ENCODE assay signal across 8 mouse cellular contexts in genomic region chr1:125561841-125562240, GRCm38 (mm10). TPM values are rescaled to one million over a fixed set of nuclear protein-coding genes. Genes with fewer than 3 reads are reported as not detected.
DNase-seq lines count a peak whose midpoint lies in the region; ATAC-seq and TF ChIP-seq lines count a peak whose summit lies in the region.

No protein-coding gene starts in this region.

- WGBS in lung, adult 2 months, result 62% methylated on average over 4 of the region's 4 CpGs
- 67% methylated on average over 4 of the region's 4 CpGs for WGBS in embryonic facial prominence, embryonic 12.5 days
- WGBS in hindbrain, embryonic 12.5 days, result 81% methylated on average over 4 of the region's 4 CpGs
- WGBS in midbrain, embryonic 12.5 days, result 74% methylated on average over 4 of the region's 4 CpGs
- 99% methylated on average over 4 of the region's 4 CpGs for WGBS in thymus, adult 2 months

- no peak for DNase-seq in lung, adult 2 months
- no peak for DNase-seq in lung, postnatal 14 days
- no peak for DNase-seq in gastrocnemius, adult 8-10 months (ENCODE audit: low spot score in 2 of 2)
- no peak for DNase-seq in thymus, adult 2 months

- H3K27me3 ChIP-seq in embryonic facial prominence, embryonic 12.5 days, result no peaks in the 10 kb centered on the region
- H3K27me3 ChIP-seq in hindbrain, embryonic 12.5 days, result no peaks in the 10 kb centered on the region
- H3K27me3 ChIP-seq in midbrain, embryonic 12.5 days, result no peaks in the 10 kb centered on the region
- no peaks in the 10 kb centered on the region; the same call in 1 of the 2 replicates for H3K27me3 ChIP-seq in thymus, adult 2 months (ENCODE audit: control insufficient read depth, insufficient read depth, low read length)

- H3K9me3 ChIP-seq in embryonic facial prominence, embryonic 12.5 days, result no peaks in the 10 kb centered on the region
- no peaks in the 10 kb centered on the region for H3K9me3 ChIP-seq in hindbrain, embryonic 12.5 days (replicated peaks)
- H3K9me3 ChIP-seq in midbrain, embryonic 12.5 days, result no peaks in the 10 kb centered on the region

- H3K9ac ChIP-seq in embryonic facial prominence, embryonic 12.5 days, result peak overlapping the region; percentile 91; the same call in 1 of the 2 replicates
- H3K9ac ChIP-seq in hindbrain, embryonic 12.5 days, result peak overlapping the region; percentile 90; the same call in 1 of the 2 replicates
- H3K9ac ChIP-seq in midbrain, embryonic 12.5 days (replicated peaks), result peak overlapping the region; percentile 78; the same call in 1 of the 2 replicates

- peak overlapping the region; percentile 27 for H3K4me3 ChIP-seq in lung, adult 2 months (replicated peaks; ENCODE audit: extremely low read depth, low read depth, low read length)
- H3K4me3 ChIP-seq in embryonic facial prominence, embryonic 12.5 days, result peak overlapping the region; percentile 78
- H3K4me3 ChIP-seq in hindbrain, embryonic 12.5 days, result peak overlapping the region; percentile 85
- H3K4me3 ChIP-seq in midbrain, embryonic 12.5 days, result peak overlapping the region; percentile 74
- H3K4me3 ChIP-seq in thymus, adult 2 months (ENCODE audit: control insufficient read depth, insufficient read depth, low read length), result no peak overlapping the region

- H3K27ac ChIP-seq in embryonic facial prominence, embryonic 12.5 days, result no peak overlapping the region
- H3K27ac ChIP-seq in hindbrain, embryonic 12.5 days, result no peak overlapping the region
- no peak overlapping the region for H3K27ac ChIP-seq in midbrain, embryonic 12.5 days (replicated peaks)
- H3K27ac ChIP-seq in thymus, adult 2 months (ENCODE audit: control insufficient read depth, insufficient read depth, low read length), result no peak overlapping the region

- peaks cover 6% of the 10 kb centered on the region; the same call in 1 of the 2 replicates for H3K36me3 ChIP-seq in embryonic facial prominence, embryonic 12.5 days
- H3K36me3 ChIP-seq in hindbrain, embryonic 12.5 days, result peaks cover 5% of the 10 kb centered on the region
- 0 out of 2 replicates have a peak, but pooled peaks cover 1% of the 10 kb centered on the region for H3K36me3 ChIP-seq in midbrain, embryonic 12.5 days
- no peaks in the 10 kb centered on the region for H3K36me3 ChIP-seq in thymus, adult 2 months (ENCODE audit: control insufficient read depth, insufficient read depth, low read length)

- no peak for ATAC-seq in embryonic facial prominence, embryonic 12.5 days (ENCODE audit: insufficient number of reproducible peaks, insufficient read depth, low FRiP score, low TSS enrichment)
- no peak for ATAC-seq in hindbrain, embryonic 12.5 days (ENCODE audit: low FRiP score)
- no peak for ATAC-seq in midbrain, embryonic 12.5 days (ENCODE audit: low FRiP score, low read depth)
- ATAC-seq in inflammation-experienced regulatory T-cells, adult 6 months, result no peak

- H3K4me2 ChIP-seq in embryonic facial prominence, embryonic 12.5 days (replicated peaks), result peak overlapping the region; percentile 71
- peak overlapping the region; percentile 77 for H3K4me2 ChIP-seq in hindbrain, embryonic 12.5 days (replicated peaks)
- peak overlapping the region; percentile 64 for H3K4me2 ChIP-seq in midbrain, embryonic 12.5 days (replicated peaks)

- TF ChIP-seq POLR2A in lung, adult 2 months (IDR thresholded peaks at IDR 0.05; ENCODE audit: borderline replicate concordance, extremely low read depth, low read depth, low read length), result no peak
- no peak for TF ChIP-seq POLR2A in thymus, adult 2 months (IDR thresholded peaks at IDR 0.05; ENCODE audit: control insufficient read depth, extremely low read depth, insufficient read depth, low read length, poor library complexity)

- H3K4me1 ChIP-seq in lung, adult 2 months (ENCODE audit: control insufficient read depth, insufficient read depth, low read length), result peaks cover 7% of the 10 kb centered on the region; the same call in 1 of the 2 replicates
- H3K4me1 ChIP-seq in embryonic facial prominence, embryonic 12.5 days, result peaks cover 7% of the 10 kb centered on the region; the same call in 1 of the 2 replicates
- peaks cover 7% of the 10 kb centered on the region for H3K4me1 ChIP-seq in hindbrain, embryonic 12.5 days
- H3K4me1 ChIP-seq in midbrain, embryonic 12.5 days, result peaks cover 12% of the 10 kb centered on the region; the same call in 1 of the 2 replicates
- peaks cover 10% of the 10 kb centered on the region for H3K4me1 ChIP-seq in thymus, adult 2 months (replicated peaks; ENCODE audit: control insufficient read depth, insufficient read depth, low read length)

- TF ChIP-seq CTCF in lung, adult 2 months (IDR thresholded peaks at IDR 0.05; ENCODE audit: insufficient read depth, low read length), result no peak
- TF ChIP-seq CTCF in thymus, adult 2 months (IDR thresholded peaks at IDR 0.05; ENCODE audit: borderline replicate concordance, control insufficient read depth, extremely low read depth, insufficient read depth, low read length, poor library complexity), result no peak

RNA-seq across cellular contexts. Expression of gene Slc35f5, which starts 1.4 kb away (rescaled TPM):
- 18.3 and 27.3 TPM in 2 replicates for polyA plus RNA-seq in lung, adult 2 months (2012; rRNA removed)
- polyA plus RNA-seq in embryonic facial prominence, embryonic 12.5 days (2016; fragmentation: Nextera tagmentation; extraction: Ambion mirVana), result 37.8 and 41.7 TPM in 2 replicates
- 34.3 and 36.4 TPM in 2 replicates for polyA plus RNA-seq in hindbrain, embryonic 12.5 days (2016; fragmentation: Nextera tagmentation; extraction: Ambion mirVana)
- 28.4 and 28.8 TPM in 2 replicates for polyA plus RNA-seq in midbrain, embryonic 12.5 days (2016; fragmentation: Nextera tagmentation; extraction: Ambion mirVana)
- 1 to 10 TPM in 2 of 3 experiments, under 1 TPM in 1; 0.89 to 1.9 (median 1.5) TPM for polyA plus RNA-seq in inflammation-experienced regulatory T-cells, adult 6 months (2017; shearing (Covaris generic))
- total RNA-seq in gastrocnemius, adult 8-10 months (2022), result 10 to 100 TPM; 22.7 to 34.2 (median 28.1) TPM
- 3.8 and 5.5 TPM in 2 replicates for polyA plus RNA-seq in thymus, adult 2 months (2012; rRNA removed)
